Comparison of ENCODE assay signal across 16 mouse cellular contexts in the genomic region with DNA sequence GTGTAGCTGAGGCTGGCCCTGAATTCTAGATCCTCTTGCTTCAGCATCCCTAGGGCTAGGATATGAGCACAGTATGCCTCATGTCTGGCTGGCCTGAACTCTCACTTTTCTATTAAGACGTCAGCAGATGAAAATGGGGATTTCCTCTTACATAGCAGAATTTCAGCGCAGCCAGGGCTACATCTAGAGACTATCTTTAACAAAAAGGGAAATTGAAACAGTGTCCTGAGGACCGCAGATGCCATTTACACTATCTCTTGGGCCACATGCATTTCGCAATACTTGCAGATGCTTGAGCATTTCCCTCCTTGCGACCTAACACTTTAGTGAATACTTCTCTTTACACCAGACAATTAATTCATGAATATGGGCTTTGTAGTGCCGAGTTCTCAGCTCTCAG. TPM values are rescaled to one million over a fixed set of nuclear protein-coding genes. Genes with fewer than 3 reads are reported as not detected.
A peak's percentile ranks its signal among the peaks of the same experiment; 100 is the strongest.
DNase-seq lines count a peak whose midpoint lies in the region; ATAC-seq and TF ChIP-seq lines count a peak whose summit lies in the region.
"Had no signal": no experiment of that assay in that cellular context is flagged by ENCODE, and none has a peak within 500 bp of the region (broad histone marks: within the 10 kb centered on the region; RNA-seq: fewer than 3 reads in every experiment).

No protein-coding gene starts in this region.

- peak; percentile 24 to 48 for DNase-seq in heart, adult 9 months (ENCODE audit: low spot score in 2 of 2)
- DNase-seq in heart, postnatal 14 days = no peak
- DNase-seq in CH12.LX (ENCODE audit: extremely low read depth) = peak; percentile 66
- peak; percentile 9 for DNase-seq in induced T-regulatory cell, adult 2 months (ENCODE audit: low read depth)
- DNase-seq in embryo, embryonic 10 days (ENCODE audit: low spot score) = no peak
- no peak for DNase-seq in left cerebral cortex, postnatal 10 days (ENCODE audit: extremely low spot score in 1 of 2, low spot score in 2 of 2)
- DNase-seq in stomach, postnatal 0 days (ENCODE audit: low spot score) = no peak
- DNase-seq: cerebellum, postnatal 36 days; gastrocnemius, postnatal 10 days; left cerebral cortex, postnatal 4 days; lung, postnatal 4 days; right cerebral cortex, postnatal 25 days had no signal

- intact Hi-C loops in heart, postnatal 14 days (cut with DNase I) = no loop called here
- intact Hi-C loops in left cerebral cortex, postnatal 10 days (cut with DNase I) = no loop called here

- 89% methylated on average over 6 of the region's 6 CpGs for WGBS in stomach, postnatal 0 days

- 0 out of 4 replicates have a peak, but pooled peaks of 1 of the 2 experiments have one; percentile 1 for TF ChIP-seq CTCF in CH12.LX (conservative IDR thresholded peaks at IDR 0.05 in 1 of 2, IDR thresholded peaks at IDR 0.05 in 1 of 2; ENCODE audit: low read depth in 2 of 2, low read length in 2 of 2)
- no peak for TF ChIP-seq CTCF in stomach, postnatal 0 days (IDR thresholded peaks at IDR 0.05; ENCODE audit: low read depth)

- no peak overlapping the region for H3K4me3 ChIP-seq in CH12.LX (replicated peaks in 1 of 3; ENCODE audit: low read depth in 2 of 3, low read length in 2 of 3, poor library complexity in 1 of 3)
- no peak overlapping the region for H3K4me3 ChIP-seq in stomach, postnatal 0 days (ENCODE audit: low read depth, low read length)
- H3K4me3 ChIP-seq: kidney, embryonic 15.5 days had no signal

- H3K4me2 ChIP-seq in CH12.LX (ENCODE audit: insufficient read depth, low read depth, poor library complexity, severe bottlenecking) = no peak overlapping the region
- H3K4me2 ChIP-seq in stomach, postnatal 0 days (replicated peaks; ENCODE audit: low read depth) = no peak overlapping the region
- H3K4me2 ChIP-seq: kidney, embryonic 15.5 days had no signal

- H3K36me3 ChIP-seq in CH12.LX (replicated peaks in 1 of 2; ENCODE audit: control insufficient read depth in 1 of 2, insufficient read depth in 1 of 2, low read length in 1 of 2) = peaks cover 51 to 78% of the 10 kb centered on the region in 2 experiments
- peaks cover 19% of the 10 kb centered on the region; the same call in 1 of the 2 replicates for H3K36me3 ChIP-seq in stomach, postnatal 0 days (ENCODE audit: control insufficient read depth, insufficient read depth, low read length)

- H3K79me2 ChIP-seq in CH12.LX (replicated peaks; ENCODE audit: control insufficient read depth, extremely low read depth, insufficient read depth, poor library complexity, severe bottlenecking) = no peaks in the 10 kb centered on the region; the same call in 1 of the 2 replicates

- no peak for TF ChIP-seq POLR2A in CH12.LX (IDR thresholded peaks at IDR 0.05; ENCODE audit: low read depth, low read length)

- ATAC-seq in monocyte, adult 5-6 weeks (replicated peaks; ENCODE audit: insufficient number of reproducible peaks, low FRiP score, low TSS enrichment, poor library complexity, severe bottlenecking) = peak; percentile 87
- no peak for ATAC-seq in stomach, postnatal 0 days (ENCODE audit: low FRiP score, low TSS enrichment)
- ATAC-seq: forebrain, embryonic 16.5 days; hindbrain, embryonic 16.5 days had no signal

- in situ Hi-C loops in CH12.LX (cut with MboI; ENCODE audit: low pct_ligation_motif_present, low pct_unique_long_range_greater_than_20kb, low sequenced_read_pairs) = no loop called here

- TF ChIP-seq EP300 in CH12.LX (IDR thresholded peaks at IDR 0.05; ENCODE audit: low read length) = 0 out of 2 replicates have a peak, but pooled peaks have one; percentile 26
- no peak for TF ChIP-seq EP300 in stomach, postnatal 0 days (optimal IDR thresholded peaks at IDR 0.05)

- no peaks in the 10 kb centered on the region for H3K27me3 ChIP-seq in CH12.LX (replicated peaks)
- H3K27me3 ChIP-seq in stomach, postnatal 0 days (ENCODE audit: control insufficient read depth, insufficient read depth, low read length) = no peaks in the 10 kb centered on the region
- H3K27me3 ChIP-seq: kidney, embryonic 15.5 days had no signal

- TF ChIP-seq RAD21 in CH12.LX (IDR thresholded peaks at IDR 0.05; ENCODE audit: low read depth, low read length) = peak; percentile 18; the same call in 1 of the 2 replicates

- H3K27ac ChIP-seq in CH12.LX (ENCODE audit: insufficient read depth, low read depth) = peak overlapping the region; percentile 27; the same call in 1 of the 2 replicates
- no peak overlapping the region for H3K27ac ChIP-seq in stomach, postnatal 0 days (replicated peaks)
- H3K27ac ChIP-seq: kidney, embryonic 15.5 days had no signal

- H3K4me1 ChIP-seq in CH12.LX (ENCODE audit: control insufficient read depth in 1 of 2, insufficient read depth in 2 of 2) = peaks cover 12 to 63% of the 10 kb centered on the region in 2 experiments
- no peaks in the 10 kb centered on the region for H3K4me1 ChIP-seq in stomach, postnatal 0 days (replicated peaks; ENCODE audit: control insufficient read depth, insufficient read depth)
- H3K4me1 ChIP-seq: kidney, embryonic 15.5 days had no signal

- no peak overlapping the region for H3K9ac ChIP-seq in CH12.LX (ENCODE audit: insufficient read depth, low read depth)
- H3K9ac ChIP-seq in stomach, postnatal 0 days (ENCODE audit: low read length) = no peak overlapping the region
- H3K9ac ChIP-seq: kidney, embryonic 15.5 days had no signal

- H3K9me3 ChIP-seq in CH12.LX (replicated peaks; ENCODE audit: low read length) = no peaks in the 10 kb centered on the region
- H3K9me3 ChIP-seq in stomach, postnatal 0 days (ENCODE audit: control insufficient read depth, low read length) = no peaks in the 10 kb centered on the region
- H3K9me3 ChIP-seq: kidney, embryonic 15.5 days had no signal

- dilution Hi-C loops in CH12.LX (cut with MboI; ENCODE audit: extremely low pct_ligation_motif_present, extremely low pct_unique_long_range_greater_than_20kb, low sequenced_read_pairs) = no loop called here

TF ChIP-seq in CH12.LX, 34 proteins besides CTCF, POLR2A, EP300 and RAD21:
- TF ChIP-seq CHD2 (IDR thresholded peaks at IDR 0.05; ENCODE audit: low read length) (peak; percentile 17; the same call in 1 of the 2 replicates), ELF1 (IDR thresholded peaks at IDR 0.05; ENCODE audit: low read depth, low read length) (0 out of 2 replicates have a peak, but pooled peaks have one; percentile 22), USF2 (conservative IDR thresholded peaks at IDR 0.05; ENCODE audit: low read depth, low read length) (no peak), GABPA (IDR thresholded peaks at IDR 0.05; ENCODE audit: insufficient replicate concordance, low read depth, low read length) (no peak), E2F4 (IDR thresholded peaks at IDR 0.05; ENCODE audit: insufficient replicate concordance, low read depth, low read length) (no peak), RCOR1 (conservative IDR thresholded peaks at IDR 0.05; ENCODE audit: low read depth, low read length) (0 out of 2 replicates have a peak, but pooled peaks have one; percentile 17), BHLHE40 (IDR thresholded peaks at IDR 0.05; ENCODE audit: low read depth, low read length) (peak; percentile 51), MYC (IDR thresholded peaks at IDR 0.05; ENCODE audit: low read depth, low read length) (peak; percentile 77), MXI1 (IDR thresholded peaks at IDR 0.05; ENCODE audit: low read depth, low read length) (peak; percentile 56; the same call in 1 of the 2 replicates), ETS1 (conservative IDR thresholded peaks at IDR 0.05; ENCODE audit: low read depth, low read length) (peak; percentile 72), MAX (IDR thresholded peaks at IDR 0.05; ENCODE audit: low read length) (0 out of 2 replicates have a peak, but pooled peaks have one; percentile 19), MEF2A (IDR thresholded peaks at IDR 0.05; ENCODE audit: borderline replicate concordance, low read depth, low read length) (peak; percentile 53; the same call in 1 of the 2 replicates), USF1 (IDR thresholded peaks at IDR 0.05; ENCODE audit: low read depth, low read length) (no peak), TBP (conservative IDR thresholded peaks at IDR 0.05; ENCODE audit: low read depth, low read length) (no peak), SIN3A (IDR thresholded peaks at IDR 0.05; ENCODE audit: low read length) (no peak), MAFK (IDR thresholded peaks at IDR 0.05; ENCODE audit: insufficient replicate concordance, low read length) (peak; percentile 51; the same call in 1 of the 2 replicates), JUN (IDR thresholded peaks at IDR 0.05; ENCODE audit: insufficient read depth, low read depth, low read length) (0 out of 2 replicates have a peak, but pooled peaks have one; percentile 11), IRF4 (IDR thresholded peaks at IDR 0.05; ENCODE audit: low read depth, low read length) (peak; percentile 69)
TF ChIP-seq in CH12.LX: peak in this region for 12.

RNA-seq across cellular contexts. Expression of a gene that starts 18.6 kb away (rescaled TPM):
- total RNA-seq in heart, postnatal 14 days (2021) = 10 to 100 TPM; 68.4 to 73.1 TPM
- total RNA-seq in CH12.LX (2012; rRNA removed) = 49.1 and 53.9 TPM in 2 replicates
- total RNA-seq in CH12.LX (2014; rRNA removed) = 50.1 and 51.0 TPM in 2 replicates
- polyA plus RNA-seq in CH12.LX (2012; ENCODE audit: insufficient read length, low read depth) = 50.9 and 56.5 TPM in 2 replicates
- total RNA-seq in monocyte, adult 5-6 weeks (2017) = 35.1 to 44.1 TPM (median 40.2 TPM) in 3 replicates
- 10 to 100 TPM; 59.7 to 59.9 TPM for total RNA-seq in left cerebral cortex, postnatal 10 days (2021)
- polyA plus RNA-seq in stomach, postnatal 0 days (2015; fragmentation: Nextera tagmentation; extraction: Ambion mirVana) = 52.1 and 52.3 TPM in 2 replicates

Comparison
In these comparisons a context has a peak if more than half of its experiments do, and no peak if none do; other contexts are left out.
1. DNase-seq: peak in heart, adult 9 months (2 of 2), CH12.LX (single experiment) and induced T-regulatory cell, adult 2 months (single experiment); none in heart, postnatal 14 days (0 of 2), embryo, embryonic 10 days (single experiment), left cerebral cortex, postnatal 10 days (0 of 2) and stomach, postnatal 0 days (single experiment).